Mouse (Mus musculus) C2C12 (cell line): Measurements from ENCODE around the gene Kiss1r.

ENCODE experiments used
- CEBPB ChIP-seq: IDR thresholded peaks from one replicate; pipeline ENCODE4 v1.6.1; 2011; ENCODE audit warnings: low read depth, mild to moderate bottlenecking, control low read depth, moderate library complexity
- CTCF ChIP-seq: IDR thresholded peaks from one replicate; pipeline ENCODE4 v1.5.1; 2011; ENCODE audit not compliant: control insufficient read depth, insufficient read depth, insufficient read length
- FOSL1 ChIP-seq: IDR thresholded peaks from one replicate; pipeline ENCODE4 v1.8.0; 2011; ENCODE audit warnings: mild to moderate bottlenecking, low read length; ENCODE audit not compliant: poor library complexity, insufficient read depth, severe bottlenecking
- MAX ChIP-seq: IDR thresholded peaks from one replicate; pipeline ENCODE4 v1.6.1; 2011; ENCODE audit warnings: mild to moderate bottlenecking, control low read depth
- MYOG ChIP-seq: IDR thresholded peaks from one replicate; pipeline ENCODE4 v1.6.1; 2011; ENCODE audit not compliant: control insufficient read depth, insufficient read length; ENCODE audit errors: extremely low read depth
- USF1 ChIP-seq: IDR thresholded peaks from one replicate; pipeline ENCODE4 v1.6.1; 2011; ENCODE audit warnings: low read depth, mild to moderate bottlenecking, control low read depth, moderate library complexity

DNA sequence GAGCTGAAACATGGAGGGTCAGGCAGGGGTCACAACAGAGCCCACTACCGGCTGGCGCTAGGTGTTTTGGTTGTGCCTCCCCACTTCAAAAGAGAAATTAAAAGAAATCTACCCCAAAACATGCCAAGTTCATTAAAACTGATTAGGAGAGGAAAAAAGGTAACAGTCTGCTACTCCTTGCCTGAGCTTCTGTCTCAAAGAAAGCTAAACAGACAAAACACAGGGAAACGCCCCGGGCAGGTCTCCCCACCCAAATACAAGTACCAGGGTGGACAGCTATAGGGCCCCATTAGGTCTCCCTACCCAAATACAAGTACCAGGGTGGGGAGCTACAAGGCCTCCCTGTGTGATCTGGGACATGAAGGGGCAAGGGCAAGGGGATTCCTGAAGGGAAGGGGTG lies 6.2 kb upstream of the Kiss1r start, which contains the start of gene Gm26602:
- TF ChIP-seq FOSL1 (no peak), CTCF (no peak), CEBPB (no peak), USF1 (no peak), MAX (no peak), MYOG (no peak)
